Mouse (Mus musculus): ENCODE measurements around the gene Chd1l.

The Chd1l gene

GRCm38 (mm10) chr3:97609845-97610410 is at the start of gene Chd1l:
Gene Chd1l (minus strand): TSS chr3:97610203.
- peak; percentile 72 for DNase-seq (ENCODE audit: low read depth, low spot score)

DNA sequence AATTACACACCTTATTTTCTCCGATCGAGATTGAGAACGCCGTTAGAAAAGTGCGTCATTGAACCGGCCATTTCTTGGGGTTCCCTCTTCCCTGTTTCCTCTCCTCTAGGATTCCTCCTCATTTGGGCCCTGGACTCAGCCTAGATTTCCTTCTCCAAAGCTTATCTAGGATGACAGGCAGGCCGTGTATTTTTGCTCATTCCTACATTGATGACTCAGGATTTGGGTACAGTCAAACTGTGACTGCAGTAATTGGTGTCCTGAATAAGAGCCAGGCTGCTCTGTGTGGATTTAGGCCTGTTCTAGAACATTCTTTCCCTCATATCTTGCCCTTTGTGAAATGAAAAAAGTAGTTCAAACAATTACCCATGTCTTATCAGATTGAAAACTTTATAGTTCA is 49.7 kb upstream of the Chd1l start:
- no peak for DNase-seq (ENCODE audit: low read depth, low spot score)

DNA sequence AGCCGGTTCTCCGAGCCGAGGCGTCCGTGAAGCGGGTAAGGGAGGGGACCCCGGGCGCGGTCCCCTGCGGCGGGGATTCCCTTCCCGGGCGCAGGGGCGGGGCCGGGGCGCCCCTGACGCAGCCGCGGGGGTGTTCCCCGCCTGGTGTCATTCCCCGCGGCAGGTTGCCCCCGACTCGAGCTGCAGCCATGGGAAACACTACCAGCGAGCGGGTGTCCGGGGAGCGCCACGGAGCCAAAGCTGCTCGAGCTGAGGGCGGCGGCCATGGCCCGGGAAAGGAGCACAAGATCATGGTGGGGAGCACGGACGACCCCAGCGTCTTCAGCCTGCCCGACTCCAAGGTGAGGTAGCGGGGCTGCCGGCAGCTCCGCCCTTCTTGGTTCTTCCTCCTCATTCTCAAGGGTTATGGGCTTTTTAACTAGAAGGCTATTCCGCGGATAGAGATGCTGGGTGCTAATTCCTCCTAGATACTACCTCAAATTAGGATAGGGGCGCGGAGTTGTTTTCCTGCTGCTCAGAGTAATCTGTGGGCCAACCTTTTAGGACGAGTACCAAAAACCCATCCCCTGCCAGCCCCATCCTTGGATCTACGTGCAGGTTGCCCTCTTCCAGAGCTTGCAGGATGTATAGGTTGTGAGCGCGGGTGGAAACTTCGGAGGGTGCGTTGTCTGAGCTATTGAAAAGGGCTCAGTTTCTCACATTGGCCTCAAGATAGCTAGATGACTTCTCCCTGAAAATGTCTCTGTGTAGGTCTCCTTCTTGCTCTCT is 48.6 kb upstream of the Chd1l start:
- no peak for DNase-seq (ENCODE audit: low read depth, low spot score)

- DNase-seq (ENCODE audit: low read depth, low spot score), result peak; percentile 91
Observed at GRCm38 (mm10) chr3:97657655-97658411, 47.8 kb upstream of the Chd1l start, which contains the start of gene Prkab2. Gene Prkab2 (plus strand): TSS chr3:97658193.

GRCm38 (mm10) chr3:97654901-97655300 is 44.9 kb upstream of the Chd1l start:
- no peak for DNase-seq (ENCODE audit: low read depth, low spot score)

DNA sequence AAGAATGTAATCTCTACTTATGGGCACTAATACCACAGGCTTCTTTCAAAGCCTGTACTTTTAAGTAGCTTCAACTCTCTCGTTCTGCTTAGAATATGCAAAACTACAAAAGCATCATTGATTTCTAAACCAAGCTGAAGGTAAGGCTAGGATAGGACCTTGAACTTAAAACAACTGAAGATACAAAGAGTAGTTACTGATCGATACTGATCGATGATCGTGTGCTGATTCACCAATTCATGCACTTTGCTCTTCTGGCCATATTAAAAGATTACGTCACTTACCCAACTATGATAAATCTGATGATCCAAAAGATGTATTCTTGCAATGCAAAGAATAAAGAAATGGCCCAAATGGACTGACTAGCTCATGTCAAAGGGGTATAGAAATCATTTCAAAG is 43.8 kb upstream of the Chd1l start:
- DNase-seq (ENCODE audit: low read depth, low spot score), result no peak

- DNase-seq (ENCODE audit: low read depth, low spot score), result no peak
Observed at GRCm38 (mm10) chr3:97651604-97652003, 41.6 kb upstream of the Chd1l start.

DNA sequence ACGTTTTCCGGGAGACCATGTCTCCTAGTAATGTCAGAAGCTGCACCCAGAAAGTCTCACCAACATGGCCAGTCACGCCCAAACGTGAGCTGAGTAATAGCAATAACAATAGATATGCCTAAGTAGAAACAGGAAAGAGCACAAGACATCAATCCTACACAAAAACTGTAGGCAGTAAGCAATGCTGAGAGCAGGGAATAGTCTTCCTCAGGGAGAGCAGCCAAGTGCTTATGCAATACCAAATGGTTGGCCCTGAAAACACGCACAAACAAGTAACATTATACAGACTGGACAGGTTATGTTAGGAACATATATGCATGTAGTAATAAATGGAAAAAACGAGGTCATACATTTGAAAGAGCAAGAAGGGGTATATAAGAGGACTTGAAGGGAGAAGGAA is 39.5 kb upstream of the Chd1l start:
- no peak for DNase-seq (ENCODE audit: low read depth, low spot score)

DNA sequence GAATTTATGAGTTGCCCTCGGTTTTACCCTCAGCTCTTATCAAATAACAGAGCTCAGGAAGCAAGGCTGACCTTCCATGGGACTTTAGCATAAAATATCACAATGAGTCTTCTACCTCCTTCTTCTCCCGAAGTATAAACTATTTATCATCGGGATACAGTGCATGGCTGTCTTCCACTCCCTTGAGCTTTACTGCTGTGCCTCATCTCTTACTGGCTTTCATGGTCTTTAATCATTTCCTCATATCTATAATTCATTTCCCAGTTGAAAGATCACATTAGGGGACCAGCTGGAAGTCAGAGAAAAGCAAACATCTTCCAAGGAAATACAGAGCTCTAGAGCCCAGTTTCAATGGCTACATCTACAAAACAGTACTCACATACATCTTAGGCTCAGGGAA is 39.0 kb upstream of the Chd1l start:
- no peak for DNase-seq (ENCODE audit: low read depth, low spot score)

DNA sequence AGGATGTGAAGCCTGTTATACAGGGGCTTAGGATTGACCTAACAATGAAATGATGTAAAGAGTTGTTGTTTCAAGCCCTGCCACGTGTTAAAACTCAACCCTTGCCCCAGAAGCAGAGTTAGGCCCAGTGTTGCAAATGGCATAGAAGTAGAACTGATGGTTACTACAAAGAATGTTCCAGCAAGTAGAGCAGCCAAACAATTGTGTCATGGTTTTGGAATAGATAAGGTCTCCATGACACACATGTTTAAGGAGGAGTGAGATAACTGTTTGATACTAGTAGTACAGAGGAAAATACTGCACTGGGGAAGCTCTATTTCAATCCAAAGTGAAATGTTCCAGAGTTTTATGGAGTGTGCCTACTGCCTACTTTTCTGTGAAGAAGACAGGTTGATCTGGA is 38.5 kb upstream of the Chd1l start:
- DNase-seq (ENCODE audit: low read depth, low spot score), result no peak

- DNase-seq (ENCODE audit: low read depth, low spot score), result no peak
Observed at GRCm38 (mm10) chr3:97642001-97642400, 32.0 kb upstream of the Chd1l start.

GRCm38 (mm10) chr3:97641396-97641795 is 31.4 kb upstream of the Chd1l start:
- no peak for DNase-seq (ENCODE audit: low read depth, low spot score)

DNA sequence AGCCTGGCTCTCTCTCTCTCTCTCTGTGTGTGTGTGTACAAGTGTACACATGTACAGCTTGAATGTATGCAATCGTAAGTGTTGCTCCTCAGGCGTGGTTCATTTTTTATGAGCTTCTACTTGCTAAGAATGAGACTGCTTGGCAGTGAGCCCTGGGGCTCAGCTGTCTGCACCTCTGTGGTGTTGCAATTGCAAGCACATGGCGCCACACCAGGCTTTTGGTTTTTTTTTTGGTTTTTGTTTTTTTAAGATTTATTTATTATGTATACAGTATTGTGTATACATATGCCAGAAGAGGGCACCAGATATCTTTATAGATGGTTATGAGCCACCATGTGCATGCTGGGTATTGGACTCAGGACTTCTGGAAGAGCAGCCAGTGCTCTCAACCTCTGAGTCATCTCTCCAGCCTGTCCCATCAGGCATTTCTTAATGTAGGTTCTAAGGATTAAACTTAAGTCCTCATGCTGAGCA is 24.3 kb upstream of the Chd1l start:
- DNase-seq (ENCODE audit: low read depth, low spot score), result no peak

DNA sequence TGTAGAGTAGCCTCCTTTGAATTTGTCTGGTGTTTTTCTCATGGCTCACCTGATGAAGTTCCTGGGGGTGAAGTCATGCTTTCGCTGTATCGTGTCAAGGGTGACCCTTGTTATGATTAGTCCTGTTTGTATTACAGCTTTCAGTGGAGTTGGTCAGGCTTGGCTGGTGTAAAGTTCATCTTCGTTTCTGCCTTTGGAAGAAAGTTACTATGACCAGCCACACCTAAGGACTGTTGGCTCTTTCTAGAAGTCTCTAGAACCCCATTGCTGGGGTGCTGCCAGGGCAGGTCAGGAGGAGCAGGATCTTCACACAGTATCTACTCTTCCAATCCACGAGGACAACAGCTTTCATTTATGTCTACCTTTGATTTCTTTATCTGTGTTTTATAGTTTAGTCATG is 23.5 kb upstream of the Chd1l start:
- DNase-seq (ENCODE audit: low read depth, low spot score), result no peak

DNA sequence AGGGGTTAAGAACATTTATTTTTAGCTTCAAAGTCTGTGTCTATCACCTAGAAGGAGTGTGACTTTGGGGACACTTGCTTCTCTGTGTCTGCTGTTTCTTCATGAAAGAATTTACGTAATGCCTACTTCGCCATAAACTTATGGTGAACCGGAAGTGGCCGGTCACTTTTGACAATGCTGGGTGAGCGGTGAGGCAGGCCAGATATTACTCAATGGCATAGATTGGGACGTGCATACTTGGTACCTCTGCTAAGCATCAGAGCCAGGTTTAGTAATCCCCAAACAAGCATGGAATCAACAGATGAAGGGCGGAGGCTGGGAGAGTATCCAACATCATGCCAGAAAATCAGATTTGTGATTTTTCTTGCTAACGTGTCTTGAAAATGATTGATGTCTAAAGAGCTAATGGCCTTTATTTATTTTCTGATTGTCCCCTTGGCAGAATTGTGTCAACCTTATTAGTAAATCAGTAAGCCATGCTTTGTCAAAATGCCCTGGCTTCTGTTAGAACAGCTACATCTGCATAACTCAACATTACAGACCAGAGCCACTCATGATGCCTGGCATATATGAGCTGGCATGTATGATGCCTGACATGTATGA is 21.4 kb upstream of the Chd1l start:
- no peak for DNase-seq (ENCODE audit: low read depth, low spot score)

GRCm38 (mm10) chr3:97630746-97631145 is 20.7 kb upstream of the Chd1l start:
- no peak for DNase-seq (ENCODE audit: low read depth, low spot score)

- no peak for DNase-seq (ENCODE audit: low read depth, low spot score)
Observed at GRCm38 (mm10) chr3:97629941-97630340, 19.9 kb upstream of the Chd1l start.

DNA sequence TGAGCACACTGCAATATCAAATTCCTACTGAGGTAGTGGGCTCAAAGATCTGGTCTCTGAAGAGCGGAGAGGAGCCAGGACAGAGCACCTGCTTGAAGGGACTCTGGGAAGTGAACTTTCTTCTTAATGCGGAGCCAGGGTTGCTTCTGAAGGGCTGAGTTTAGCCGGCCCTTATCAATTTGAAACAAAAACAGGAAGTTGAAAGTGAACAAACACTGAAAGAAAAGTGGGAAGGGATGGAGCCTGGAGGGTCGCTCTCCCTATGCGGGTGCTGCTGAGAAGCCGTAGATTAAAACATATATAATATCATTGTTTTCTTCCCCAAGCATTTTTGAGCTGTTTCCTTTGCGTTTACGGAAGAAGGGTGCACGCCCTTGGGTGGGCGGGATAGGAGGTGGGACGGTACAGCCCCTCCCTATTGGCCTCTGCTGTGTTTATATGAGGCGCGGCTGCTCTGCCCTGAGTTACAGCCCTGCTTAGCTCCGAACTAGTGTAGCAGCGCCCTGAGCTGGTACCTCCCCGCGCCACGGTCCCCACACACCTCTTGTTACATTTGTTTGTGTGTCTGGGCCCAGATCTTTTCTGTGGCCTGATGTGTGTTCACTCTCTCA is 18.5 kb upstream of the Chd1l start, which contains the start of gene Fmo5:
Fmo5 (plus strand) TSS at position 414 of the 611 bp plus-strand sequence.
- no peak for DNase-seq (ENCODE audit: low read depth, low spot score)

DNA sequence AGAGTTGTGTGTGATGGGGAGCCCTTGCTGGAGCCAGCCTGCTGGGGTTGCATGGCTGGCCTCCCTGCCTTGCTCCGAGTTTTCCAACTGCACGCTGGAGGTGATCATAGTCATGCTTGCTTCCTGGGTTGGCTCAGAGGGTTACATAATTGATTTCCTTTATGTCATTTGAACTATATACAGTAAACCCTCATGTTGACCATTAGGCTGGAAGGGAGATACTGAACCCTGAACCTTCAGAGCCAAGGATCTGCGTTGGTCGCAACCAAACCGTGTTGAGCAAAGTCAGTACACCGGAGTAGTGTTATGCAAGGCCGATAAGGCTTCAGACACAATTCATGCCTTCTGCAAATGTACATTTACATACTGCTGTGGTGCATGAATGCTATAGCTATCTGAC is 17.9 kb upstream of the Chd1l start:
- DNase-seq (ENCODE audit: low read depth, low spot score), result no peak

- no peak for DNase-seq (ENCODE audit: low read depth, low spot score)
Observed at GRCm38 (mm10) chr3:97624611-97625010, 14.6 kb upstream of the Chd1l start.

DNA sequence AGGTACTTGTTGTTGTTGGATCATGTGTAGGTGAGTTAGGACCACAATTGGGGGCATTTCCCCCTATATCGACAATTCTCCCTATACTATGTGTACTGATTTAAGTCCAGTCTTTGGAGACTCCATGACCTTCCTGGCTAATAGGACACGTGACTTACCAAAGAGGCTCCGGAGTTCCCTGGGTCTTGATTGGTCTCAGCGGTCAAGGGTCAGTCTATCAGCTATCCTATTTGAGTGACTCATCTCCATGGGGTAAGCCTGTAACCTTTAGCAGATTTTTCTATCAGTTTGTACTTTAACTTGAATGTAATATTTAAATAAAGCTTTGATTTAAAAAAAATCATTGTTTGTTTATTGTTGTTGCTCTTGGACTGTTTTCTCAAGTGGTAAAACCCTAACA is 10.7 kb upstream of the Chd1l start:
- no peak for DNase-seq (ENCODE audit: low read depth, low spot score)

DNA sequence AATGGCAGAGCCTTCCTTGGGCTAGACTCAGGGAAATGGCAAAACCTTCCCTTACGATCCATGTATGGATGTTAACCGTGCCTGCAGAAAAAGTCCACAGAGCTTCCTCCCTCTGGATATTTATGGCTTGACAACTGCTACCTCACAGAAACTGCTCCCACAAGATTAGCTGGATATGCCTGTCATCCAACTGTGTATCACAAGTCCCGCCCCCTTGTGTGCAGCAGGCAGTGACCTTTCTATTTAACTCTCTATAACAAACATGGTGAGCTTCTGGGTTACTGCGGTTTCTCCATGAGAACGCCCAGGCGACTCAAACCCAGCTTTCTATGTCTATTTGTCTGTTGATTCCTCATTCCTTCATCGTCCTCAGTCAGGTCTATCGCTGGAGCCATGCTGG is 7.9 kb upstream of the Chd1l start:
- no peak for DNase-seq (ENCODE audit: low read depth, low spot score)
